Mouse (Mus musculus) thymus, postnatal 14 days (tissue): ENCODE measurements around the gene Mmp13.
"Not testable (repeated sequence)": the region's sequence is repeated elsewhere in the genome, so short reads cannot be mapped to it uniquely, and the experiment has no call there.

Experiments
- DNase-seq: peaks from one replicate; pipeline ENCODE4 v3.0.0; 2021

Gene Mmp13

DNA sequence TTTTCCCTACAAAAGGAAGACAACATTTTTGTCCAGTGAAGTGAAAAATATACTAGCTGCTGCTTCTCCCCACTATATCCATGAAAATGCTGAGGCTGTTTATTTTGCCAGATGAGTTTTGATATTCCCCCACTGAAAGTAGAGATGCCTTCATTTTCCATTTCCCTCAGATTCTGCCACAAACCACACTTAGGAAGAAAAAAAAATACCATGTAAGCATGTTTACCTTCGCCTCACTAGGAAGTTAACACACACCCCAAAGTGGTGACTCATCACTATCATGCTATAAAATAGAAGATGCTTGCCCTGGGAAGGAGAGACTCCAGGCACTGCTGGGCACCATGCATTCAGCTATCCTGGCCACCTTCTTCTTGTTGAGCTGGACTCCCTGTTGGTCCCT, at the start of gene Mmp13:
Gene Mmp13, plus strand, starts transcription at position 301 of the 400 bp plus-strand sequence.
- DNase-seq = no peak

- no peak for DNase-seq
Measured at GRCm38 (mm10) chr9:7238619-7239018, 33.7 kb upstream of the Mmp13 start.

- DNase-seq = no peak
Measured at GRCm38 (mm10) chr9:7239967-7240366, 32.3 kb upstream of the Mmp13 start.

DNA sequence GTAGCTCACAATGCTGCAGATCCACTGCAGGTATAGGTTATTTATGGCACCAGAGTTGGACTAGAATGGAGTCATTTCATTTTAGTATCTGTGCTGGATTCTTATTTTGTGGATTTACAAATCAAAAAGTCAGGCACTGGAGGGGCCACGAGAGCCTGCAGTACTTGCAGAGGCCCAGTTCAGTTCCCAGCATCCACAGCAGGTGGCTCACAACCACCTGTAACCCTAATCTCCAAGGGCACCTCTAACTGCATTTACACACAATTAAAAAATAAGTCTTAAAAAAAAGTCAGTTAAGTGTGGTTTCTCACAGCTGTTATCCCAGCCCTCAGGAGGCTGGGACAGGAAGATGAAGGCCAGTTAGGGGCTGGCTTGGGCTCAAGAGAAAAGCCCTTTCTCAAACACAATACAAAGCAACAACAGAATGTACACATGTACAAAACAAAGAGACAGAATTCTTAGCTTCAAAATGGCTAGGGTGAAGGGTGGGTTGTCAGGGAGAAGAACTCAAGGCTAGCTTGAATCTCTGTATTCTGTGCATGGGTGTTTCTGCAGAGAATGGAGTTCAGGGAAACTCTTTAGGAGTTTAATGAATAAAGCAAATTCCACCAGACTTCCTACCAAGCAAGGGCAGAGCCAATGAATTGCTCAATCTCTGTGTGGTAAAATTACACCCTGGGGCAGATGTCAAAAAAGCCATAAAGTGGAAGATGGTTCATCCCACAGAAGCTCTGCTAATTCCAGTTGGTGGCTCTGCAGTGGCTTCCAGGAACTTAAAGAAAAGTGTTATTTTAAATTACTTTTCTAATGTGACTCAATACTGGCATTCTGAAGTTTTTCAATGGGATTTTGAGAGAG, 19.3 kb upstream of the Mmp13 start:
- DNase-seq = peak; percentile 47

DNA sequence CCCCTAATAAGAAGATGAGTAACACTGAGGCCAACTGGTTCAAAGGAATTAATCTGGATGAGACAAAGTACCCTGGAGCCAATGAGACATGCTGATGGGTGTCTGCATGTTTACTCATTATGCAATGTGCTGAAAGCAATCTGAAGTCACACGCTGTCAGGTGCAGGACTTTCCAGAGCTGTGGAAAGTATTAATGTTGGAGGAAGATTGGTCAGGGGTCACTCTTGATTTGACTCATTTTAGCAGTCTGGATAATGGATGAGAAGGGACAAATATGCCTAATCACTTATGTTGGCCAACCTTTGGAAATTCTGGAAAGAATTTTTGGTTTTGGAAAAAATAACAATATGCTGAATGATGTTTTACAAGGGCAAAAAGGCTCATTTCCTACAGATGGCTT, 10.6 kb upstream of the Mmp13 start:
- DNase-seq = no peak

DNA sequence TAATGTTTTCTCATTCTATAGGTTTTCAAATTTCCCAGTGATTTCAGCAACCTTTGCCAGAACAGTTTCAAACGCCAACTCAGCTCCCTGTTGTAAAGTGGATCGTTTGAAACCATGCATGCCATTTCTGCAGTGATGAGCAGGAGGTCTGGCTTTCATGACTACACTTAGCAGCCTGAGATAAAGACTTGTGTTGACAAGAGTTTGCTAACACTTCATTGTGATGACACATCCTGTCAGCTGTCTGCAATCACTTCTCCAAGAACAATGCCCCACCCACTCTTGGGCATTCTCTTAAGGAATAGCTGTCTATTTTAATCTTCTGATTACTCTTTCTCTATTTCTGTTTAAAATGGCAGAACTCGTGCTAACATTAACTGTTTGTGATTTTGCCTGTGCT, 2.2 kb upstream of the Mmp13 start:
- DNase-seq = no peak

- DNase-seq = no peak
Measured at GRCm38 (mm10) chr9:7282565-7283302, 10.4 kb downstream of the Mmp13 start.

DNA sequence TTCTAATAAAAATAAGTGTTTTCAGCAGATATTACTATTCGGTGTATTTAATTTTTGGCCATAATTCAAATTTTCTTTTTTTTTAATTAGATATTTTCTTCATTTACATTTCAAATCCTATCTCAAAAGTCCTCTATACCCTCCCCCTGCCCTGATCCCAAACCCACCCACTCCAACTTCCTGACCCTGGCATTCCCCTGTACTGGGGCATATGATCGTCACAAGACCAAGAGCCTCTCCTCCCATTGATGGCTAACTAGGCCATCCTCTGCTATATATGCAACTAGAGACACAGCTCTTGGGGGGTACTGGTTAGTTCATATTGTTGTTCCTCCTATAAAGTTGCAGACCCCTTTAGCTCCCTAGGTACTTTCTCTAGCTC, 11.0 kb downstream of the Mmp13 start:
- DNase-seq = not testable (repeated sequence)

GRCm38 (mm10) chr9:7289501-7289900, 17.2 kb downstream of the Mmp13 start:
- DNase-seq = no peak

- DNase-seq = no peak
Measured at GRCm38 (mm10) chr9:7289901-7290300, 17.6 kb downstream of the Mmp13 start.

DNA sequence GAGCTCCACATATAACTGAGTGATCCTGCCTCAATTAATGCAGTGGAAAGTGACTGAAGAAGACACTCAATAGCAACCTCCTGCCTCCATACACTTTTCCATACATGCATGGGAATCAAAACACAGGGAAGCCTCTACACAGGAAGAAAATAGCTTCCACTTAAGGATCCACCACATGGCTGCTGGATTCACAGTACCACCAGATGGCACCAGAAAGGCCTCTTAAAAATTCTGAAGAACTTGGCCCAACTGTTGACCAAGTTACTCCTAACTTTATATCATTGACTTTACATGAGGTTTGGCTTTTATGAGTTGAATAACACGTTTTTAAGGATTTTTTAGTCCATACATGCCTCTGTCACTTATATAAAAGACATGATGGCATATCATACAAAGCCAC, 19.8 kb downstream of the Mmp13 start:
- DNase-seq = no peak

DNA sequence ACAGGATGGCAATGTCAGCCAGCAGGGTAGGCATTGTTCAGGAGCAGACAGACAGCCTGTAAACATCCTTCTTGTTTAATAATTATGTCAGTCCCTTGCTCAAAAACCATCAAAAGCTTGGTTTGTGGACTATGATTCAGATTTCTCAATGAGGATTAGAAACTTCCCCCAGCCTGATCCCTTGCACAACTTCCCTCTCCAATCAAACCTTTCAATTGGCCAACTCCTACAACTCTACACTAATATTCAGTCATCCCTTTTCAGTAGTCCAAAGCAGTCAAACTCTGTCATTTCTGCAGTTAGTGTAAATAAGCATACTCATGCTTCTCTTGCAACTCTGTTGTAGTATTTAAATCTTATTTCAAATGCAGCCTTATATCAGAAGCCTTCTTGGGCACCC, 59.5 kb downstream of the Mmp13 start:
- DNase-seq = no peak
